Mouse (Mus musculus) splenic B cell, adult 2 months (primary cell): ENCODE data around the gene Plp1.

ENCODE experiments used
- DNase-seq: peaks from one replicate; pipeline ENCODE4 v3.0.0-alpha.2; 2011; ENCODE audit warnings: low read depth, low spot score
- H3K27me3 ChIP-seq: 2 replicates; pipeline ENCODE4 v1.6.1; 2012; ENCODE audit warnings: mild to moderate bottlenecking, low read length, moderate library complexity, mixed read lengths; ENCODE audit not compliant: control insufficient read depth, poor library complexity, insufficient read depth, severe bottlenecking
- H3K36me3 ChIP-seq: 2 replicates; pipeline ENCODE4 v1.6.1; 2012; ENCODE audit warnings: mild to moderate bottlenecking, low read length, moderate library complexity, mixed read lengths; ENCODE audit not compliant: control insufficient read depth, poor library complexity, insufficient read depth, severe bottlenecking

The Plp1 gene

DNA sequence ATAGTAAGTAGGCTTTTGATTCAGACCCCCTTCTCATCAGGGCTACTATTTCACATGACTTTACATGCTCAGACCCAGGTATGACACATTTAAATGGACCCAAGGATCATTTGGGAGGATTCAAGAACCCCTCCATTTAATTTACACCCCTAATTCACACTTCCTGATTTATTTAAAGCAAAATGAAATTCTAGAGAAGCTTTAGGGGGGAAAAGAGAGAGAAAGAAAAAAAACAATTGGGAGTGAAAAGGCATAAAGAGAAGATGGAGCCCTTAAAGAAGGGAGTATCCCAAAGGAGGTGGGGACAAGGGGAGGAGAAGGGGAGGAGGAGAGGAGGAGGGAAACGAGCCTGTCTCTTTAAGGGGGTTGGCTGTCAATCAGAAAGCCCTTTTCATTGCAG is at the start of gene Plp1:
Gene Plp1 (plus strand): TSS at position 301 of the 400 bp plus-strand sequence.
- Histone ChIP-seq H3K36me3 (no peaks in the 10 kb centered on the region), H3K27me3 (no peaks in the 10 kb centered on the region)
- DNase-seq, result no peak

DNA sequence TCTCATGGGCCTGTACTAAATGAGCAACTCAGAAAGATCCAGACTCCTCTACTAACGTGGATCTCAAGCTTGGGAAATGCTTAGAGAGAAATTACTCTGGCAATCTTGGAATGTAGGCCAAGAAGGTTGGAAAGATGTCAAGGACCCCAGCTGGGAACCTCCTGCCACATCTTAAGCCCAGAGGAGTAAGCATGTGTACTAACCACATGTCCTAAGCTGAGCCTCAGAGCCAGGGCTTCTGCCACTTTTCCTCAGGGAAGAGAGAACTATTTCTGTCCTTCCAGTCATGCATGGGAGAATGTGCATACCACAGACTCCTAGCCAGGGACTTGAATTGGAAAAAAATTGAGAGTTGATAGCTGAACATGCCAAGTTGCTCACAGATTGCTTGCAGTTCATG is 49.4 kb upstream of the Plp1 start:
- no peak for DNase-seq
- no peaks in the 10 kb centered on the region for H3K36me3 ChIP-seq
- H3K27me3 ChIP-seq, result no peaks in the 10 kb centered on the region

DNA sequence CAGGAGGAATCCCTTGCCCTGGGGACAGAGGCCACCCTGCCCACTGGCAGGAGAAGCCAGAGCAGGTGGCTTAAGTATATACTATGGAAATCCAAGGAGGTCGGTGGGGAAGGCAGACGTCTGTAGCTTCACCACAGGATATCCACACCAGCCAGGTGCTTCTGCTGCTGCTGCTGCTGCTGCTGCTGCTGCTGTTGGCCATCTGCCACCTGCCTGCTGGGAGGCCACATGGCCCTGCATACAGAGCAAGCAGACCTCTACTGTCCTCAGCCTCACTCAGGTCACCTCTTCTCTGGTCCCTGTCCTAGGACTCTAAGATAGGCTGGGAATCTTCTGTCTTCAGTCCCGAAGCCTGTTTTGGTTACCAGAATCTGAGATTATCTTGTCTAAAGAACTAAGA is 44.4 kb upstream of the Plp1 start:
- H3K36me3 ChIP-seq, result no peaks in the 10 kb centered on the region; the same call in 1 of the 2 replicates
- DNase-seq, result no peak
- H3K27me3 ChIP-seq, result no peaks in the 10 kb centered on the region

DNA sequence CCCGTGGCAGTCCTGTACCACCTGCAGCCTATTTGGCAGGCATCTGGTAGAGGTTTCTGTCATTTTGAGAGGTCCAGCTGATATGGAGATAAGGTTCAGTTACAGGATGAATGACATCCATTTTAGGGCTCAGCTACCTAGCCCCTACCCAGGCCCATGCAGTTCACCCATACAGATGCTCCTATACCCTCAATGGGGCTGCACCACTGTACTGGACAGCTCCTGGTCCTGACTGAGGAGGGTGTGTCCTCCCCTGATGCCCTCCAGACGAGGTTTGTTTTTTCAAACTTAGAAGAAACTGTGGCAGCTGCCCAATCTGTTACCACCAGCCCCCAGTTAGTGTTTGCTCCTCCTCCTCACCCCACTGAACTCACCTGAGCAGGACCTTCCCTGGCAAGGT is 43.2 kb upstream of the Plp1 start:
- Histone ChIP-seq H3K27me3 (no peaks in the 10 kb centered on the region), H3K36me3 (no peaks in the 10 kb centered on the region; the same call in 1 of the 2 replicates)
- DNase-seq, result no peak

DNA sequence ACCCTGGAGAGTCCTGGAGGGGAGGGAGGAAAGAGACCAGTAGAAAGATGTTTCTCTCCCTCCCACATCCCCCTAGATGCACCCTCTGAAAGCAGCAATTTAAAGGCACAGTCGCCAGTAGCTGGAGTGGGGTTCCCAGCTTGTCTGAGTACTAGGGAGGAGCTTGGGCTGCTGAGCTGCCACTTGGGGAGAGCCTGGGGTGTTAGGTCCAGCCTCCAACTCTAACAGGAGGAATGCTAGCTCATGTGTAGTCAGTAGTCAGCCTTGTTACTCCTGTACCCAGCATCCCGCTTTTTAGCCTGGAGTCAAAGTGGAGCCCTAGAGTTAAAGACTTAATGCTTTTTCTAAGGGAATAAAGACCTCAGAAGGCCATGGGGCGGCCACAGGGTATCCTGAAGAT is 42.4 kb upstream of the Plp1 start, which contains the start of gene Glra4:
Gene Glra4 (minus strand): TSS at position 101 of the 400 bp plus-strand sequence.
- H3K36me3 ChIP-seq, result no peaks in the 10 kb centered on the region; the same call in 1 of the 2 replicates
- no peak for DNase-seq
- H3K27me3 ChIP-seq, result no peaks in the 10 kb centered on the region

DNA sequence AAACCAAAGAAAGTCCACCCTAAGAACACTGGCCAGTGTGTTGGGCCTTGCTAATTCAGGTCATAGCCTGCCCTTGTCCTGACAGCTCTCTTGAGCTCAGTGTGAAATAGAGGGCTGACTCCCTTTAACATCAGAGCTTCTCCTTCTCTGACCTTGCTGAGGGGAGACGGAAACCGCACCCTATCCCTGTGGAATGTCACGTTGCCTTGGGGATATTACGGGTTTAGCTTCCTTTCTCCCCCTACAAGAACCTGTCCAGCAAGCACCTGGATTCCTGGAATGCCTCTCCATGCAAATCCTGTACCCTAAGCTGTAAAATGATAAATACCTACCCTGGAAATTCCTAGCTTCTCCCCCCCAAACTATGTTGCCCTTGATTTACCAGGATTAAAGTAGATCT is 33.0 kb upstream of the Plp1 start:
- Histone ChIP-seq H3K36me3 (no peaks in the 10 kb centered on the region), H3K27me3 (no peaks in the 10 kb centered on the region)
- DNase-seq, result no peak

DNA sequence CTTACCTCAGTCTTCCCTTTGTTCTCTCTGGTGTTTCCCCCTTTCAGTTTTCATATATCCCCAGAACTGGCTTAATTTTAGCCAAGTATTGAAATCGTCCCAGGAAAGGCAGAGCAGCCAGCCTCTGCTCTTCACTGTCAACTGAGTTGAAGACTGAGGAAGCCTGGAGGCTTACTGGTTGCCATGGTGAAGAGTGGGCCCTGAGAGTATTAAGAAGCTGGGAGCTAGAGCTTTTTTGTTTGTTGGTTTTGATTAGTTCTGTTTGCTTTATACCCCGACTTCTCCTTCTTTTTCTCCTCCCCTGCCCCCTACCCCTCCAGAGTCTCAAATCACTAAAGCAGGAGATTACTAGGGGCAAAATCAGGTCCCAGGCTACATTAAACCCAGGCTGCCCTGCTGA is 25.2 kb upstream of the Plp1 start:
- no peaks in the 10 kb centered on the region for H3K36me3 ChIP-seq
- H3K27me3 ChIP-seq, result no peaks in the 10 kb centered on the region
- DNase-seq, result no peak

DNA sequence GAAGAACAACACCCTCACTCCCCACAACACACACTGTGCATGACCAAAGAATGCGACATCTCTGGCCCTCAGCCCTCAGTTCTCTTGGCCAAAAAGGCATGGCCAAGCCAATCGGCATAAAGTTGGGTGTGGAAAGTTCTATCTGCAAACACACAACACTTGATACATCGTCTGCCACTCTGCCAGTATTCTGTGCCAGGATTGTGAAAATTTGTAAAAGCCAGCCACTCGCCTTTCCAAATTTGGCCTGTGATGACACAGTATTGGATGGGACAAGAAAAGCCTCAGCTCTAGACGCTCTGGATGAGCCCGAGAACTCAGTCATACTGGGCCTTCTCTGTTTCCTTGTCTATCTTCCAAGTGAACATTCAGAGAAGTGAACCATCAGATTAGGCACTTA is 2.7 kb upstream of the Plp1 start:
- Histone ChIP-seq H3K36me3 (no peaks in the 10 kb centered on the region), H3K27me3 (no peaks in the 10 kb centered on the region)
- DNase-seq, result no peak

DNA sequence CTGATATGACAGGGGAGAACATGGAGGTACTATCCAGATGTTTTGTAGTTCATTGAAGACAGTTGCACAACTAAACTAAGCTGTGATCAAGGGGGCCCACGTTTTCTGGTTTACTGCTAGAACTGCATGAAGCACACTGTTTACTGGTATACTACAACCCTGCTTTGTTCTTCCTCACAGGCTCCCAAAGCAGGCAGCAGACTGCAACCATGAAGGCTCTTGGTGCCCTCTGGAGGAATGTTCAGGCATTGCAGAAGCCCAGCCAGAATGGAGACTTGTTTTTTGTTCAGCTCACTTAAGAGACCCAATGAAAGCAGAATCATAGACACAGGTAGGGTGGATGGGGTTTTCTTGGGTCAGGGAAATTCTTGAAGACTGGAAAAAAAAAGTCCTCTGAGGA is 2.2 kb upstream of the Plp1 start:
- DNase-seq, result peak; percentile 64
- Histone ChIP-seq H3K36me3 (no peaks in the 10 kb centered on the region), H3K27me3 (no peaks in the 10 kb centered on the region)

DNA sequence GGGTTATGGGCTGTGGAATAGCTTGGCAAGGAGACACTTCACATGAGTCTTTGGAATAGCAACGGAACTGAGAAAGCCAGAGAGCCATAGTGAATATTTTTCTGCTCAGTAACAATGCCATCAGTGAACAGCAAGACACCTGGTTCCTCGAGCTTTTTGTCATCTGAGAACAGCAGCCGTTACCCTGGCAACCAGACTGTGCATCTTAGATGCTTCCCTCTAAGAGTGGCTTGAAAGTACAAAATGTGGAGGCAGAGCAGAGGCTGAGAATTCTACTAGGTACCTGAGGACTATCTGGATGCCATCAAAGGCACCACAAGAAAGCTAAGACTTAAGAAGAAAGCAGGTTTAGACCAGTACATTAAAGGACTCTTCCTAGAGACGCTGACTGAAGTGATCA is 2.5 kb downstream of the Plp1 start:
- DNase-seq, result no peak
- Histone ChIP-seq H3K27me3 (no peaks in the 10 kb centered on the region), H3K36me3 (no peaks in the 10 kb centered on the region)

DNA sequence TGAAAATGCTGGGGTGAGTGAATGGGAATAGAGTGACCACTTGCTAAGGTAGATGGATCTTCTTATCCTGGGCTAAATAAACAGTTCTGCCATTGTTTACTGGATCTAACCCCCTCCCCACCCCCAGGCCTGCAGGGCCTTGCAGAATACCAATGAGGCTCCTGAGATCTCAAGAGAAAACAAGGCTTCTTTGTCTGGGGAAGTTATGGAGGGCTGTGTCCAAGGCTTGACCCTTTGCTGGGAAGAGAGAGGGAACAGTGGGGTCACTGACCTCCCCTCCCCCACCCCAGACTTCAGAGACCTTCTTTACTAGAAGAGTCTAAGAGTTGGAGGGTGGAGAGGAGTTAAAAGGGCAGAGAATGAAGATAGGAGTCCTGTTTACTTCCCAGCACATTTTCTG is 6.1 kb downstream of the Plp1 start:
- no peak for DNase-seq
- H3K27me3 ChIP-seq, result no peaks in the 10 kb centered on the region
- no peaks in the 10 kb centered on the region for H3K36me3 ChIP-seq

DNA sequence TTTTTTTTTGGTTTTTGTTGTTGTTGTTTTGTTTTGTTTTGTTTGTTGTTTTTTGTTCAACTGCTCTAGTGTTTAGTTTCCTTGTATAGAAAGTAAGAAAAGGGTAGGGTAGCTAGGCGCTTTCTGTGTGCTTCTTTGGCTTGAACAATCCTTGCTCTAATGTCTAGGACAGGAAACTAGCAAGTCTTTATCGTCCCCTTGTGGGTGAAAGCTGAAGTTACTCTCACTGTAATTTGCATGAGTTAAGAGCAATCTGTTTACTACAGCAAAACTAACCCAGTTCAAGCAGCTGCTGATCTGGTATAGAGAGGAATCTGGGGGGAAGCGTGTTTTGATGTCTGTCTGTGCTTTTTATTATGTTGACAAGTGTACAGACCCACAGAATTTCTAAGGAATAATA is 27.8 kb downstream of the Plp1 start:
- peak; percentile 3 for DNase-seq
- no peaks in the 10 kb centered on the region for H3K36me3 ChIP-seq
- H3K27me3 ChIP-seq, result no peaks in the 10 kb centered on the region

DNA sequence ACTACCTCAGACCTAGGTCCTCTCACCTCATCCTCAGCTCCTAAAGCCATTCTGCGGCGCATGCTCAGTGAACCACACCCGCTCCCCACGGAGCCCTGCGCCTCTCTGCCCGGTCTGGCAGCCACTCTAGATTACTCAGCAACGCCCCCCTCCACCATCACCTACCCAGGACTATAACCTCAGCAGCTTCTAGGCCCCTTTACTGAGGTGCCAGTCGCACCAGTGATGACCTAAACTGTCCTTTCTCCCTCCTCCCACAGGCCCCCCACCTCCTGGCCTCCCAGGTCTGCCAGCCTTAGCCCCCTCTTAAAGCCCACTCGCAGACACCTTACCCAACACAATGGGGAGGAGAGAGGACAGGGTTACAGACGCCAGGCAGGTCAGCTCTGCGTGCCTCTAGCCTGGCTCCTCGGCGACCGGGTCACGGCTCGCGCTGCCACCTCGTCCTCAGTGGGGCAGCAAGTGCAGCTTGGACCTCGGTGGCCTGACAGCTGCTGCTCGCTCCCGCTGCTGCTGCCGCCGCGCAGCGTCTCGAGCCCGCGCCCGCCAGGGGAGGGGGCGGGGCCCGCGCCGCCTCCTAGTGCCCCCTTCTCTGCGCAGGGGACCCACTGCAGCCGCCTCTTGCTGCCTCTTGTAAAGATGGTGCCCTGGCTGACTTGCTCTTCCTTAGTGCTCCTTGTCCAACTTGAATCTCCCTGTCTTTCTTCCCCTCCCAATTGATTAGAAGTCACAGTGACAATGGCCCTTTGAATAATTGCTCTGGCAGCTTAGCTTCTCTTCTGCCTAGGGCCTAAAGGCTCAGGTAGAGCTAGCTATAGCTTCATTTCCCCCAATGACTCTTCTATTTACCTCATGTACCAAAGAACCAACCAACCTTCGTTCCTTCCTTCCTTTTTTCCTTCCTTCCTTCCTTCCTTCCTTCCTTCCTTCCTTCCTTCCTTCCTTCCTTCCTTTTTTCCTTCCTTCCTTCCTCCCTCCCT is 45.9 kb downstream of the Plp1 start, which contains the start of gene Rab9b:
Gene Rab9b (minus strand): TSS at position 695 of the 980 bp plus-strand sequence.
- H3K36me3 ChIP-seq, result no peaks in the 10 kb centered on the region

More for the DNA sequence above, 45.9 kb downstream of the Plp1 start, which contains the start of gene Rab9b:
- no peaks in the 10 kb centered on the region for H3K27me3 ChIP-seq
- no peak for DNase-seq
